Mouse (Mus musculus) hindbrain, embryonic 10.5 days (tissue): ENCODE results near the gene Sft2d1. TPM values are rescaled to one million over a fixed set of nuclear protein-coding genes. Genes with fewer than 3 reads are reported as not detected.
"Not testable (repeated sequence)": the region's sequence is repeated elsewhere in the genome, so short reads cannot be mapped to it uniquely, and the experiment has no call there.

ENCODE experiments used
- DNase-seq: peaks from one replicate; pipeline ENCODE4 v3.0.0-alpha.2; 2017; ENCODE audit warnings: low spot score
- H3K27ac ChIP-seq: fragments of 300-500 bp; sonication (generic); 2 replicates; pipeline ENCODE4 v1.5.1; 2016; ENCODE audit warnings: mild to moderate bottlenecking, moderate library complexity
- H3K27me3 ChIP-seq: fragments of 300-500 bp; sonication (generic); 2 replicates; pipeline ENCODE4 v1.6.1; 2016; ENCODE audit warnings: mild to moderate bottlenecking; ENCODE audit not compliant: poor library complexity, insufficient read depth, severe bottlenecking
- H3K36me3 ChIP-seq: fragments of 300-500 bp; sonication (generic); 2 replicates; pipeline ENCODE4 v1.6.1; 2016; ENCODE audit warnings: mild to moderate bottlenecking, moderate library complexity
- H3K4me1 ChIP-seq: fragments of 300-500 bp; sonication (generic); replicated peaks from 2 replicates; pipeline ENCODE4 v1.6.1; 2016; ENCODE audit warnings: mild to moderate bottlenecking
- H3K4me3 ChIP-seq: fragments of 300-500 bp; sonication (generic); 2 replicates; pipeline ENCODE4 v1.5.1; 2016; ENCODE audit warnings: mild to moderate bottlenecking, moderate library complexity
- H3K9me3 ChIP-seq: fragments of 300-500 bp; sonication (generic); 2 replicates; pipeline ENCODE4 v1.6.1; 2016; ENCODE audit warnings: mild to moderate bottlenecking, moderate library complexity
- WGBS: fragments of 180-500 bp; shearing (Covaris S2); methylation state at CpG from one replicate; pipeline ENCODE4 v1.1.7; 2016; 5-methylcytosine and 5-hydroxymethylcytosine counted together
- polyA plus RNA-seq: library from polyadenylated mRNA; unstranded; fragments of >200 nt; fragmentation: Nextera tagmentation; extraction: Ambion mirVana; gene quantifications from 2 replicates; pipeline ENCODE4 v1.2.1, GENCODE M21; 2016

The Sft2d1 gene
- 76.0 and 97.4 TPM in 2 replicates for polyA plus RNA-seq

GRCm38 (mm10) chr17:8310838-8311614, at the start of gene Sft2d1:
Sft2d1 (plus strand) TSS chr17:8311102.
- WGBS = under 1% methylated on average over 54 of the region's 54 CpGs
- Histone ChIP-seq H3K27me3 (no peaks in the 10 kb centered on the region), H3K36me3 (no peaks in the 10 kb centered on the region), H3K4me3 (peak within 1 kb of the TSS; percentile 85), H3K27ac (peak within 1 kb of the TSS; percentile 86), H3K4me1 (peaks cover 25% of the 10 kb centered on the region), H3K9me3 (no peaks in the 10 kb centered on the region)
- DNase-seq = peak; percentile 97

- not testable (repeated sequence) for H3K4me3 ChIP-seq, H3K27me3 ChIP-seq, H3K27ac ChIP-seq, H3K9me3 ChIP-seq, H3K36me3 ChIP-seq, H3K4me1 ChIP-seq
- peak; percentile 20 for DNase-seq
- 13% methylated on average over 7 of the region's 7 CpGs for WGBS
These were observed 46.3 kb upstream of the Sft2d1 start for GRCm38 (mm10) chr17:8264638-8265037.

GRCm38 (mm10) chr17:8272054-8272749, 38.7 kb upstream of the Sft2d1 start:
- H3K4me3 ChIP-seq = no peak overlapping the region
- H3K27ac ChIP-seq = no peak overlapping the region
- no peaks in the 10 kb centered on the region for H3K9me3 ChIP-seq
- H3K27me3 ChIP-seq = peaks cover 6% of the 10 kb centered on the region; the same call in 1 of the 2 replicates
- no peaks in the 10 kb centered on the region for H3K36me3 ChIP-seq
- 61% methylated on average over 6 of the region's 6 CpGs for WGBS
- DNase-seq = no peak
- no peaks in the 10 kb centered on the region; the same call in 1 of the 2 replicates for H3K4me1 ChIP-seq

GRCm38 (mm10) chr17:8272951-8273350, 38.0 kb upstream of the Sft2d1 start:
- WGBS = 84% methylated on average over 6 of the region's 6 CpGs
- Histone ChIP-seq H3K9me3 (no peaks in the 10 kb centered on the region), H3K27me3 (peaks cover 6% of the 10 kb centered on the region; the same call in 1 of the 2 replicates), H3K4me1 (no peaks in the 10 kb centered on the region; the same call in 1 of the 2 replicates), H3K36me3 (no peaks in the 10 kb centered on the region), H3K4me3 (no peak overlapping the region), H3K27ac (no peak overlapping the region)
- DNase-seq = no peak

- Histone ChIP-seq H3K36me3 (no peaks in the 10 kb centered on the region), H3K9me3 (no peaks in the 10 kb centered on the region), H3K4me1 (no peaks in the 10 kb centered on the region), H3K27ac (no peak overlapping the region), H3K27me3 (peaks cover 6% of the 10 kb centered on the region; the same call in 1 of the 2 replicates), H3K4me3 (no peak overlapping the region)
- DNase-seq = no peak
- 80% methylated on average over 4 of the region's 4 CpGs for WGBS
These were observed 34.8 kb upstream of the Sft2d1 start for GRCm38 (mm10) chr17:8276071-8276470.

GRCm38 (mm10) chr17:8276680-8277079, 34.2 kb upstream of the Sft2d1 start:
- no peak overlapping the region for H3K4me3 ChIP-seq
- no peaks in the 10 kb centered on the region for H3K4me1 ChIP-seq
- H3K27me3 ChIP-seq = peaks cover 6% of the 10 kb centered on the region; the same call in 1 of the 2 replicates
- 81% methylated on average over 7 of the region's 7 CpGs for WGBS
- no peak for DNase-seq
- H3K36me3 ChIP-seq = no peaks in the 10 kb centered on the region
- H3K27ac ChIP-seq = no peak overlapping the region
- no peaks in the 10 kb centered on the region for H3K9me3 ChIP-seq

GRCm38 (mm10) chr17:8277266-8277665, 33.6 kb upstream of the Sft2d1 start:
- Histone ChIP-seq H3K4me1 (no peaks in the 10 kb centered on the region), H3K27me3 (peaks cover 6% of the 10 kb centered on the region; the same call in 1 of the 2 replicates), H3K36me3 (no peaks in the 10 kb centered on the region), H3K4me3 (no peak overlapping the region), H3K9me3 (no peaks in the 10 kb centered on the region), H3K27ac (no peak overlapping the region)
- 80% methylated on average over 3 of the region's 3 CpGs for WGBS
- no peak for DNase-seq

- no peak overlapping the region for H3K27ac ChIP-seq
- no peaks in the 10 kb centered on the region for H3K9me3 ChIP-seq
- WGBS = 67% methylated on average over 3 of the region's 3 CpGs
- no peak for DNase-seq
- H3K36me3 ChIP-seq = no peaks in the 10 kb centered on the region
- H3K4me3 ChIP-seq = no peak overlapping the region
- H3K27me3 ChIP-seq = peaks cover 6% of the 10 kb centered on the region; the same call in 1 of the 2 replicates
- H3K4me1 ChIP-seq = peaks cover 7% of the 10 kb centered on the region
These were observed 32.5 kb upstream of the Sft2d1 start for GRCm38 (mm10) chr17:8278356-8278755.

- 2% methylated on average over 35 of the region's 35 CpGs for WGBS
- H3K4me1 ChIP-seq = peaks cover 20% of the 10 kb centered on the region
- no peaks in the 10 kb centered on the region for H3K36me3 ChIP-seq
- H3K27ac ChIP-seq = peak within 1 kb of the TSS; percentile 95
- no peaks in the 10 kb centered on the region for H3K9me3 ChIP-seq
- peak within 1 kb of the TSS; percentile 89 for H3K4me3 ChIP-seq
- no peak for DNase-seq
- peaks cover 25% of the 10 kb centered on the region for H3K27me3 ChIP-seq
These were observed 27.9 kb upstream of the Sft2d1 start, which contains the start of gene Mpc1 for GRCm38 (mm10) chr17:8282821-8283525. Mpc1 (plus strand) TSS chr17:8282904.

GRCm38 (mm10) chr17:8283526-8284253, 27.2 kb upstream of the Sft2d1 start:
- no peaks in the 10 kb centered on the region for H3K9me3 ChIP-seq
- H3K36me3 ChIP-seq = no peaks in the 10 kb centered on the region
- peak overlapping the region; percentile 89 for H3K4me3 ChIP-seq
- H3K27me3 ChIP-seq = peaks cover 25% of the 10 kb centered on the region
- peak; percentile 95 for DNase-seq
- H3K27ac ChIP-seq = peak overlapping the region; percentile 95
- peaks cover 20% of the 10 kb centered on the region for H3K4me1 ChIP-seq
- WGBS = under 1% methylated on average over 77 of the region's 77 CpGs

GRCm38 (mm10) chr17:8284254-8284661, 26.6 kb upstream of the Sft2d1 start:
- H3K36me3 ChIP-seq = no peaks in the 10 kb centered on the region
- H3K27ac ChIP-seq = peak overlapping the region; percentile 95
- peaks cover 20% of the 10 kb centered on the region for H3K4me1 ChIP-seq
- no peaks in the 10 kb centered on the region for H3K9me3 ChIP-seq
- H3K4me3 ChIP-seq = peak overlapping the region; percentile 89
- no peak for DNase-seq
- peaks cover 25% of the 10 kb centered on the region for H3K27me3 ChIP-seq
- WGBS = under 1% methylated on average over 32 of the region's 32 CpGs

GRCm38 (mm10) chr17:8285056-8285455, 25.8 kb upstream of the Sft2d1 start:
- no peaks in the 10 kb centered on the region for H3K36me3 ChIP-seq
- H3K4me1 ChIP-seq = peaks cover 20% of the 10 kb centered on the region
- no peaks in the 10 kb centered on the region for H3K9me3 ChIP-seq
- peaks cover 25% of the 10 kb centered on the region for H3K27me3 ChIP-seq
- peak overlapping the region; percentile 89 for H3K4me3 ChIP-seq
- no peak for DNase-seq
- WGBS = 33% methylated on average over 8 of the region's 8 CpGs
- no peak overlapping the region for H3K27ac ChIP-seq
